ENCODE assay signal across 23 mouse cellular contexts in genomic region chr2:155376191-155376590, GRCm38 (mm10).
"Had no signal": no experiment of that assay in that cellular context is flagged by ENCODE, and none has a peak within 500 bp of the region (broad histone marks: within the 10 kb centered on the region; RNA-seq: fewer than 3 reads in every experiment).

No protein-coding gene starts in this region.

- H3K4me3 ChIP-seq: left cerebral cortex, adult 2 months; limb, embryonic 10.5 days; limb, embryonic 12.5 days; limb, embryonic 13.5 days; limb, embryonic 15.5 days; liver, embryonic 12.5 days; liver, embryonic 13.5 days; liver, embryonic 15.5 days; lung, embryonic 15.5 days; megakaryocyte, embryonic 14.5 days; midbrain, embryonic 10.5 days; midbrain, embryonic 12.5 days; midbrain, embryonic 13.5 days; midbrain, embryonic 15.5 days; myocyte; neural tube, embryonic 12.5 days had no signal

- DNase-seq: left cerebral cortex, postnatal 4 days; liver; liver, embryonic 13.5 days; liver, postnatal 0 days; lung, embryonic 14.5 days; lung, postnatal 10 days; lung, postnatal 4 days; midbrain, embryonic 14.5 days had no signal
